Mouse (Mus musculus): Measurements from ENCODE around the gene Spert. TPM values are rescaled to one million over a fixed set of nuclear protein-coding genes. Genes with fewer than 3 reads are reported as not detected.

Gene Spert
- not detected in 2 replicates for polyA plus RNA-seq (2015; fragmentation: Nextera tagmentation; extraction: Ambion mirVana)

DNA sequence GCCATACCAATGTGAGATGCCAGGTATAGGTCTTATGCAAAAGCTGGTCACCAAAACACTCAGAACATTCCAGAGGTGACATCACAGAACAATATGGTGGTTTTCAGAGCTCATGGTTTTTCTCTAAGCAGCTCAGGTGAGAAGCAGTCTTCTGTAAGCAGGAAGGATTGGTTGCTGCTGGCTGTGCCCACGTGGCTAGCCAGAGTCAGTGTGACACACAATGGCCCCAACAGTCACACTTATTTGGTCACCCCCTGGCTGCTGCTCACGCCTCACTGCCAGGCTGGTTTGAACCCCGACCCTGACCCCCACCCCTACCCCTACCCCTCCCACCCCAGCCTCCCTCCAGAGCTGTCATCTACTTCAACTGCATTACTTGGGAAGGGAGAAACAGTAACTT, at the start of gene Spert:
Gene Spert, minus strand, starts transcription at position 139 of the 400 bp plus-strand sequence.
- H3K4me3 ChIP-seq = no peak within 1 kb of the TSS
- H3K4me1 ChIP-seq = no peaks in the 10 kb centered on the region
- no peaks in the 10 kb centered on the region for H3K9me3 ChIP-seq
- H3K27me3 ChIP-seq = no peaks in the 10 kb centered on the region
- 60% methylated on average over 3 of the region's 3 CpGs for WGBS
- no peak within 1 kb of the TSS for H3K9ac ChIP-seq
- no peaks in the 10 kb centered on the region for H3K36me3 ChIP-seq
- no peak within 1 kb of the TSS for H3K27ac ChIP-seq
- no peak within 1 kb of the TSS for H3K4me2 ChIP-seq (replicated peaks)
- no peak for ATAC-seq (ENCODE audit: low FRiP score, low read depth)

DNA sequence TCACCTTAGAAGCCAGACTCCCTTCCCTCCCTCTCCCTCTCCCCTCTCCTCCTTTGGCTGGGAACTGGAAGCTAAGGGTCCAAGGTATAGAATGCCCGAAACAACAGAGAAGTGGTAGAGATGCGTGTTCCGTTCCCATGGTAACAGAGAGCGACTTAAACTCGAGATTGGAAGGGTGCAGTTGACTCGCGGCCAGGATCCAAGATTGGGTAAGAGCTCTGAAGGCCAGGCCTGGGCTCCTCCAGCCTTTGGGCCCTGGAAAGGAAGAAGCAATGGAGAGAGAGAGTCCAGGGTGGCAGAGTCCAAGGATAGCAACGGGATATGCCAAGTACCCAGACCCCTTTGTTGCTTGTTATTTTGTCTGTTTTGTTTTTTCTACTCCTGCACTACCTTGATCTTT, 49.2 kb upstream of the Spert start, which contains the start of gene Erich6b:
Gene Erich6b, plus strand, starts transcription at position 180 of the 400 bp plus-strand sequence.
- Histone ChIP-seq H3K36me3 (no peaks in the 10 kb centered on the region), H3K4me2 (replicated peaks) (no peak within 1 kb of the TSS), H3K9me3 (no peaks in the 10 kb centered on the region), H3K9ac (no peak within 1 kb of the TSS), H3K4me1 (peaks cover 16% of the 10 kb centered on the region), H3K4me3 (no peak within 1 kb of the TSS), H3K27ac (no peak within 1 kb of the TSS; the same call in 1 of the 2 replicates), H3K27me3 (0 out of 2 replicates have a peak, but pooled peaks cover 4% of the 10 kb centered on the region)
- no peak for ATAC-seq (ENCODE audit: low FRiP score, low read depth)
- 84% methylated on average over 8 of the region's 8 CpGs for WGBS

DNA sequence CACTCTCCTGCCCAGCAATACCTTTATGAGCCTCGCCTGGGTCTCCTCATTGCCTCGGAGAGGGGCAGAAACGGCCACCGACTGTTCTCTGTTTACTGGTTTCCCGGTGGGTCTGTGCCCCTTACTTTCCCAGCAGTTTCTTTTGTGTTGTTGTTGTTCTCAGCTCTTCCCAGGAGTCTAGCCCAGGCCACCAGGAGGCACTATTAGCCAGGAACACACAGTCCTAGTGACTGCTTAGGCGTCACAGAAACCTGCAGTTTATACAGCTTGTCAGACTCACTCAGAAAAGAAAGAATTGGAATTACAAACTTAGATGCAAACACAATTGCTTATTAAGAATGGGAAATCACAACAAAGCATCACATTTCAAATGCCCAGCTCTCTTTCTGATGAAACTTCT, 48.5 kb upstream of the Spert start:
- Histone ChIP-seq H3K4me1 (peaks cover 20% of the 10 kb centered on the region), H3K27ac (no peak overlapping the region), H3K4me2 (replicated peaks) (no peak overlapping the region), H3K4me3 (no peak overlapping the region), H3K27me3 (0 out of 2 replicates have a peak, but pooled peaks cover 4% of the 10 kb centered on the region), H3K9me3 (no peaks in the 10 kb centered on the region), H3K9ac (no peak overlapping the region), H3K36me3 (no peaks in the 10 kb centered on the region)
- 70% methylated on average over 6 of the region's 6 CpGs for WGBS
- ATAC-seq (ENCODE audit: low FRiP score, low read depth) = no peak

DNA sequence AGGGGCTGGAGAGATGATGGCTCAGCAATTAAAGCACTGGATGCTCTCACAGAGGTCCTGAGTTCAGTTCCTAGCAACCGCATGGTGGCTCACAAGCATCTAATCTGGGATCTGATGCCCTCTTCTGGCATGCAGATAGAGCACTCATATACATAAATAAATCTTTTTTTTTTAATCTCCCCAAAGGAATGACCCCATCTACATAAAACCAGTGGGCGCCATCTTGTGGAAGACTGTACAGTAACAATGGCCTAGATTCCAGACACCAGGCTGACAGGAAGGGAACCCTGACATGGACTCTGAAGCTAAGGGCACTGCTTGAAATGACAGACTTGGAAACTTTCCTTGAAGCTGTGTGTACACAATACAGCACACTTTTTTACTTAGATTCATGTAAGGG, 47.9 kb upstream of the Spert start:
- 91% methylated on average over 2 of the region's 2 CpGs for WGBS

DNA sequence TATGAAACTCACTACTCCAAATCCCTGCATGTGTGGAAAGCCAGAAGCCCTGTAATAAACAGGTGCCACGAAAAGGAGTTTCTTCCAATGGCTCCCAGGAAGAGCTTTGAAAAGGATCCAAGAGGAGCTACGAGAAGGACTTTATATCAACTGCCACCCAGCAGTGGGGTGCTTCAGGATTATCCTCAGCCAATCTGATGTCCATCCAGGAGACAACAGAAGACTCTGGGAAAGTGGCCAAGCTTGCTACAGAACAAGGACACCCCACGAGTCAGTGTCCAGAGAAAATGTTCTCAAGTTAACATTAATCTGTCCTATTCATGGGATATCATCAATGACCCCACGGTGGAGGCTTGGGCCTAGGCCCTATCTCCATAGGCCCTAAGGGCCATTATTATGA, 44.7 kb upstream of the Spert start:
- 87% methylated on average over 4 of the region's 4 CpGs for WGBS

More for the DNA sequence above, 47.9 kb upstream of the Spert start:
- H3K36me3 ChIP-seq = no peaks in the 10 kb centered on the region
- no peak overlapping the region for H3K27ac ChIP-seq
- H3K9me3 ChIP-seq = no peaks in the 10 kb centered on the region
- no peak overlapping the region for H3K4me2 ChIP-seq (replicated peaks)
- H3K4me1 ChIP-seq = peaks cover 20% of the 10 kb centered on the region
- H3K27me3 ChIP-seq = 0 out of 2 replicates have a peak, but pooled peaks cover 4% of the 10 kb centered on the region
- H3K9ac ChIP-seq = no peak overlapping the region
- no peak overlapping the region for H3K4me3 ChIP-seq
- no peak for ATAC-seq (ENCODE audit: low FRiP score, low read depth)

DNA sequence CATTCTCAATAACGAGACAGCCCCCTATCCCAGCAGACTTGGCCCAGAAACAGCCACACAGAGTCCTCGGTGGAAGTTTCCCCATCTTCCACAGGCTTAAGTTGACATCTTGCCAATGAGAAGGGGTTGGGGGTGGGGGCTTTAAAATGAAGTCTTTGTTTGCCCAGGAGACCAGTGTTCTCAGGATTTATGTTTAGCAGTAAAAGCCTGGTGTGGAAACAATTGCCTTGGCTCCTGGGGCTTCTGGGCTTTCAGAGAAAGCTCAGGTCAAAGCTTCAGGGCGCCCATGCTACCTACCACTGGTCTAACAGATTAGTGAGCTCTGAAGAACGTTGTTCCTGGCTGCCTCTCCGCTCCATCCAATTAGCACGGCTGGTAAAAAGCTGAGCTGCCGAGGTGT, 43.2 kb upstream of the Spert start:
- peak overlapping the region; percentile 31; the same call in 1 of the 2 replicates for H3K4me2 ChIP-seq (replicated peaks)
- 0 out of 2 replicates have a peak, but pooled peaks cover 4% of the 10 kb centered on the region for H3K27me3 ChIP-seq
- 19% methylated on average over 7 of the region's 7 CpGs for WGBS
- H3K36me3 ChIP-seq = no peaks in the 10 kb centered on the region
- no peak overlapping the region for H3K9ac ChIP-seq
- H3K27ac ChIP-seq = peak overlapping the region; percentile 28; the same call in 1 of the 2 replicates
- peak; percentile 60; the same call in 1 of the 2 replicates for ATAC-seq (ENCODE audit: low FRiP score, low read depth)
- no peak overlapping the region for H3K4me3 ChIP-seq
- H3K4me1 ChIP-seq = peaks cover 30% of the 10 kb centered on the region
- no peaks in the 10 kb centered on the region for H3K9me3 ChIP-seq

More for the DNA sequence above, 44.7 kb upstream of the Spert start:
- 0 out of 2 replicates have a peak, but pooled peaks cover 4% of the 10 kb centered on the region for H3K27me3 ChIP-seq
- H3K36me3 ChIP-seq = no peaks in the 10 kb centered on the region
- no peak for ATAC-seq (ENCODE audit: low FRiP score, low read depth)
- no peak overlapping the region for H3K4me3 ChIP-seq
- no peaks in the 10 kb centered on the region for H3K9me3 ChIP-seq
- H3K27ac ChIP-seq = no peak overlapping the region
- no peak overlapping the region for H3K4me2 ChIP-seq (replicated peaks)
- peaks cover 30% of the 10 kb centered on the region for H3K4me1 ChIP-seq
- H3K9ac ChIP-seq = no peak overlapping the region

DNA sequence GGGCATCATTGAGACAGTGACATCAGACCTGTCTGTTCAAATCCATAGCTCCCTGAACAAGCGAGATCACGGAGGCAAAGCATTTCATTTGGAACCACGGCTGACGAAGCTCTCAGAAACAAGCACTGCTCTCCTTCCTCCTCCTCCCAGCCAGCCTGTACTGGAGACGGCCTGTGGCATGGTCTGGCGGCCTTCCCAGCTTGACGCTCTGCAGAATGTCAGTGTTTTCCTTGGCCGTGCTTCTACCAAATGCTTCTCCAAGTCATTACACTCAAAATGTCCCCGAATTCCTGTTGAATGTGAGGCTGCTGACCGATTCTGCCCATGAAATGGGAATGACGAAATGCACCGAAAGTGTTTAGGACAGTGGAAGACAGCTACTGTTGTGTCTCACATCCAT, 42.4 kb upstream of the Spert start:
- no peaks in the 10 kb centered on the region for H3K36me3 ChIP-seq
- H3K4me1 ChIP-seq = peaks cover 30% of the 10 kb centered on the region
- H3K27ac ChIP-seq = peak overlapping the region; percentile 23; the same call in 1 of the 2 replicates
- peak; percentile 67; the same call in 1 of the 2 replicates for ATAC-seq (ENCODE audit: low FRiP score, low read depth)
- no peaks in the 10 kb centered on the region for H3K9me3 ChIP-seq
- H3K27me3 ChIP-seq = 0 out of 2 replicates have a peak, but pooled peaks cover 4% of the 10 kb centered on the region
- 56% methylated on average over 12 of the region's 12 CpGs for WGBS
- no peak overlapping the region for H3K9ac ChIP-seq
- H3K4me3 ChIP-seq = no peak overlapping the region
- peak overlapping the region; percentile 31 for H3K4me2 ChIP-seq (replicated peaks)

DNA sequence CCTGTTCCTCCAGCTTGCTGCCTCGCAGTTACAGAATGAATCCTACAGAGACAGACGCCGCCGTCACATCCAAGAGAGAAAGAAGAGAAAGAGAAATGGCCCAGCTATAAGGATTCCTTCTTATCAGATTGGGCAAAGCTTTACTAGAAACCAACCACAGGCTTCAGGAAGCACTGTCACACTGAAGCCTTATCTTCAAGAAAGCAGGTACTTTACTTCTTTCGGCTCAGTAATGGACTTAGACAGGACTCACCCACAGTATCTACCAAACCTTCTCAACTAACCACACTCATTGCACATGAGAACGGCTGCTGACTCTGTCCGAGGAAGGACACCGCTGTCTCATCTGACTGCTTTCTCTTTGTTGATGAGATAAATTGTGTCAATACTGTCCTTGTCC, 36.0 kb upstream of the Spert start:
- H3K36me3 ChIP-seq = no peaks in the 10 kb centered on the region
- WGBS = 92% methylated on average over 8 of the region's 8 CpGs
- H3K4me2 ChIP-seq (replicated peaks) = no peak overlapping the region
- H3K27me3 ChIP-seq = no peaks in the 10 kb centered on the region
- H3K9ac ChIP-seq = no peak overlapping the region
- H3K4me3 ChIP-seq = no peak overlapping the region
- ATAC-seq (ENCODE audit: low FRiP score, low read depth) = no peak
- H3K4me1 ChIP-seq = no peaks in the 10 kb centered on the region
- no peaks in the 10 kb centered on the region for H3K9me3 ChIP-seq
- no peak overlapping the region for H3K27ac ChIP-seq

DNA sequence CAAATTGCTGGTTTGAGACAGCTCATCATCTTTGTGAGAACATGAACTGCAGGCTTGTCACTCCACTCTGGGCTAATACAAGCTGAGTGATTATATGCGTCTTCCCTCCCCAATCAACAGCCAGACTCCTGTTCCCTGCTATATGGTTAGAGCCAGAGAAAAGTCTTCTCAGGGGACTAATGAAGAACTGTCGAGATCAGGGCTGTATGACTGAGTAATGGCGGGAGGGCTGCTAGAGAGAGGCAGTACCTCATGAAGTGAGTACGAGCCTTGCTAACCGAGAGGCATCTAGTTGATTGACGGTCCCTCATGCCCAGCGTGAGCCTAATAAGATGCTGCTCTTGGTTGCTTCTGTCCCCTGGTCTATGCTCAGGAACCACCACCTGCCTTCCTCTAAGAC, 30.1 kb upstream of the Spert start:
- no peak overlapping the region for H3K9ac ChIP-seq
- no peak for ATAC-seq (ENCODE audit: low FRiP score, low read depth)
- H3K27ac ChIP-seq = no peak overlapping the region
- no peak overlapping the region for H3K4me3 ChIP-seq
- no peak overlapping the region for H3K4me2 ChIP-seq (replicated peaks)
- H3K27me3 ChIP-seq = no peaks in the 10 kb centered on the region
- no peaks in the 10 kb centered on the region for H3K4me1 ChIP-seq
- H3K36me3 ChIP-seq = no peaks in the 10 kb centered on the region
- no peaks in the 10 kb centered on the region for H3K9me3 ChIP-seq
- WGBS = 61% methylated on average over 7 of the region's 7 CpGs

DNA sequence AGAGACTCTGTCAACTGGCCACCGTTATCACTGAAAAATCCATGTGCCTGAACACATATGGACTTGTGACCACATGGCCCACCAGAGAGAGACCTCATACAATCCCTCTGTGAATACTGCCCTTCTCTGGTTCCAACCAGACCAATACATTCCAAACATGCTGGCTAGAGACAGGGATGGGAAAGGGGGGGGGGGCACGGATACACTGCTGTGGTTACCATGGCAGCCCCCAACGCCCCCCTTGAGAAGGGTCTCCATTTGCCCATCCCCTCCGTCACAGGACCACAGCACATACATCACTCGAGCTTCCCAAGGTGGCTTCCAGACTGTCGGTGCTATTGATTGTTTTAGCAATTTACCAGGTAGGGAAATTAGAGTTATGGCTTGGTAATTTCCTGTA, 23.5 kb upstream of the Spert start:
- Histone ChIP-seq H3K9ac (no peak overlapping the region), H3K27ac (no peak overlapping the region), H3K4me3 (no peak overlapping the region), H3K9me3 (no peaks in the 10 kb centered on the region), H3K4me1 (no peaks in the 10 kb centered on the region), H3K36me3 (no peaks in the 10 kb centered on the region), H3K4me2 (replicated peaks) (no peak overlapping the region), H3K27me3 (no peaks in the 10 kb centered on the region)
- no peak for ATAC-seq (ENCODE audit: low FRiP score, low read depth)
- 85% methylated on average over 6 of the region's 6 CpGs for WGBS

DNA sequence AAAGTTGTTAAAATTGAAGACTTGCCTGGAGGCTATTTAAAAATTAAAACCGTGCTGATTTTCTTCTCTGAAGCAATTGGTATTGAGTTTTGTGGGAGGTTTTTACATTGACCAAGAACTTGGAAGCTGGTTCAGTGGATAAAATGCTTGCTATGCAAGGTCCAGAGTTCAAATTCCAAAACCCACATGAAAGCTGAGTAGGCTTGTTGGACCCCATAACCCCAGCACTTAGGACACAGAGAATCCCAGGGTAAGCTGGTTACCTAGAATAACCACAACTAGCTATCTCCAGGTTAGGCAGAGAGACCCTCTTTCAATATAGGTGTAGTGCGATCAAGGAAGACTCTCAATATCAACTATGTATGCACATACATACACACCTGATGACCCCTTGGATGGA, 16.3 kb upstream of the Spert start:
- no peak overlapping the region for H3K27ac ChIP-seq
- no peaks in the 10 kb centered on the region for H3K9me3 ChIP-seq
- H3K9ac ChIP-seq = no peak overlapping the region
- H3K4me3 ChIP-seq = no peak overlapping the region
- WGBS = 81% methylated on average over 2 of the region's 2 CpGs
- no peak for ATAC-seq (ENCODE audit: low FRiP score, low read depth)
- H3K4me2 ChIP-seq (replicated peaks) = no peak overlapping the region
- peaks cover 4% of the 10 kb centered on the region; the same call in 1 of the 2 replicates for H3K4me1 ChIP-seq
- no peaks in the 10 kb centered on the region for H3K27me3 ChIP-seq
- no peaks in the 10 kb centered on the region for H3K36me3 ChIP-seq

DNA sequence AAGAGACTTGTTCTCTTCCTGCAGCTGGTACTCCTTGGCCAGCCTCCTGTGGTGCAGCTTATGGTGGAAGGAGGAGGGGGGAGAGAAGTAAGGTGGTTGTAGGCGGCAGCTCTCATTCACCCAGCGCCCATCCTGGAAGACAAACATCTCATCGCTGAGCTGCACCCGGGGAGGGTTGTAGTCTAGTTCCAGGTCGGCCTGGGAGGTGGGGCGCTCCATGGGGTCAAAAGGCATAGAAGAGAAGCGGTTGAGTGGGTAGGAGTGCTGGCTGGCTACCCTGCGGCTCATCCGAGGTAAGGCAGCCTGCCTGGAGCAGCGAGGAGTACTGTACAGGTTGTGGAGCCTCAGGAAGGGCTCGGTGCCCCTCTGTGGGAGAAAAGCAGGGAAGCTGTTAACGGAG, 9.0 kb downstream of the Spert start:
- Histone ChIP-seq H3K9ac (no peak overlapping the region), H3K9me3 (no peaks in the 10 kb centered on the region), H3K36me3 (no peaks in the 10 kb centered on the region), H3K27me3 (no peaks in the 10 kb centered on the region; the same call in 1 of the 2 replicates), H3K4me2 (replicated peaks) (no peak overlapping the region), H3K4me1 (0 out of 2 replicates have a peak, but pooled peaks cover 1% of the 10 kb centered on the region), H3K27ac (no peak overlapping the region), H3K4me3 (no peak overlapping the region)
- no peak for ATAC-seq (ENCODE audit: low FRiP score, low read depth)
- 86% methylated on average over 12 of the region's 12 CpGs for WGBS

DNA sequence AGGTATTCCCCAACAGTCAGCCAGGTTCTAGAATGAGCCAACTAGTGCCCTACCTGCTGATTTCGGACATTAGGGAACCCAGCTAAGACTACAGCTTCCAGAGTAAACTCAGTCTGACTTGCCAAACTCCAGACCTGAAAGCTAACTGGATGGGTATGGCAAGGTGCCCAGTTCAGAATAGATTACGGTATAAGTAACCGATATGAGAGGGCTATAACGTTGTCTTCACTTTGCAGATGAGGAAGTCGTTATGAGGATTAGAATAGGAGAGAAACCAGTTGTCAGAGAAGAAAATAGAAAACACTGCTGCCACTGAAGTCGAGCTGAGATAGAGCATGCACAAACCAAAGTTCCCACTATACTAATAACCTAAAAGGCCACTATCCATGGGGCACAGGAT, 13.9 kb downstream of the Spert start:
- Histone ChIP-seq H3K4me2 (replicated peaks) (no peak overlapping the region), H3K36me3 (no peaks in the 10 kb centered on the region), H3K27ac (no peak overlapping the region), H3K27me3 (no peaks in the 10 kb centered on the region; the same call in 1 of the 2 replicates), H3K9ac (no peak overlapping the region), H3K4me1 (peaks cover 5% of the 10 kb centered on the region; the same call in 1 of the 2 replicates), H3K4me3 (no peak overlapping the region), H3K9me3 (no peaks in the 10 kb centered on the region)
- no peak for ATAC-seq (ENCODE audit: low FRiP score, low read depth)
- 80% methylated on average over 6 of the region's 6 CpGs for WGBS

All from limb, embryonic 13.5 days (tissue).